Mouse (Mus musculus) midbrain, embryonic 11.5 days (tissue): ENCODE data around the gene Lrrtm3. TPM values are rescaled to one million over a fixed set of nuclear protein-coding genes. Genes with fewer than 3 reads are reported as not detected.

Experiments
- ATAC-seq: fragments of 200-750 bp; cut with Nextera tagmentation; 2 replicates; pipeline ENCODE4 v1.8.0; 2017; ENCODE audit warnings: moderate TSS enrichment, moderate library complexity; ENCODE audit not compliant: low FRiP score
- DNase-seq: peaks from one replicate; pipeline ENCODE4 v3.0.0; 2015; ENCODE audit warnings: low spot score; ENCODE audit errors: missing footprints
- H3K27ac ChIP-seq: fragments of 300-500 bp; sonication (generic); 2 replicates; pipeline ENCODE4 v1.5.1; 2014; ENCODE audit warnings: low read depth, low read length
- H3K27me3 ChIP-seq: fragments of 300-500 bp; sonication (generic); 2 replicates; pipeline ENCODE4 v1.6.1; 2014; ENCODE audit warnings: mild to moderate bottlenecking, low read length, moderate library complexity, mixed read lengths; ENCODE audit not compliant: control insufficient read depth, insufficient read depth
- H3K36me3 ChIP-seq: fragments of 300-500 bp; sonication (generic); 2 replicates; pipeline ENCODE4 v1.6.1; 2014; ENCODE audit warnings: mild to moderate bottlenecking, low read length, moderate library complexity, mixed read lengths; ENCODE audit not compliant: control insufficient read depth, insufficient read depth
- H3K4me1 ChIP-seq: fragments of 300-500 bp; sonication (generic); 2 replicates; pipeline ENCODE4 v1.6.1; 2014; ENCODE audit warnings: low read length; ENCODE audit not compliant: control insufficient read depth, insufficient read depth
- H3K4me2 ChIP-seq: fragments of 300-500 bp; sonication (generic); 2 replicates; pipeline ENCODE4 v1.6.1; 2014; ENCODE audit warnings: mild to moderate bottlenecking, moderate library complexity
- H3K4me3 ChIP-seq: fragments of 300-500 bp; sonication (generic); 2 replicates; pipeline ENCODE4 v1.5.1; 2014; ENCODE audit warnings: low read depth, low read length
- H3K9ac ChIP-seq: fragments of 300-500 bp; sonication (generic); 2 replicates; pipeline ENCODE4 v1.6.1; 2014; ENCODE audit warnings: low read length
- H3K9me3 ChIP-seq: fragments of 300-500 bp; sonication (generic); 2 replicates; pipeline ENCODE4 v1.6.1; 2016; ENCODE audit warnings: low read length; ENCODE audit not compliant: control insufficient read depth
- WGBS: fragments of 180-500 bp; shearing (Covaris S2); extraction: QIAGEN DNeasy Blood & Tissue Kit; methylation state at CpG from one replicate; pipeline ENCODE4 v1.1.7; 2014; 5-methylcytosine and 5-hydroxymethylcytosine counted together
- polyA plus RNA-seq: library from polyadenylated mRNA; unstranded; fragments of >200 nt; fragmentation: Nextera tagmentation; extraction: Ambion mirVana; gene quantifications from 2 replicates; pipeline ENCODE4 v1.2.1, GENCODE M21; 2014

Gene Lrrtm3
- polyA plus RNA-seq, 1 experiment from 2014 or later, result 2.6 TPM

- H3K4me2 ChIP-seq, result no peak overlapping the region
- no peak for DNase-seq
- no peak for ATAC-seq
Measured at GRCm38 (mm10) chr10:64075944-64076343, 14.1 kb downstream of the Lrrtm3 start.

GRCm38 (mm10) chr10:64063704-64064103, 26.4 kb downstream of the Lrrtm3 start:
- 94% methylated on average over 9 of the region's 9 CpGs for WGBS
- Histone ChIP-seq H3K4me1 (no peaks in the 10 kb centered on the region), H3K9me3 (no peaks in the 10 kb centered on the region), H3K36me3 (no peaks in the 10 kb centered on the region), H3K27ac (no peak overlapping the region), H3K9ac (no peak overlapping the region), H3K4me3 (no peak overlapping the region), H3K4me2 (no peak overlapping the region), H3K27me3 (no peaks in the 10 kb centered on the region)
- DNase-seq (no peak), ATAC-seq (no peak)

More at GRCm38 (mm10) chr10:64075944-64076343, 14.1 kb downstream of the Lrrtm3 start:
- no peaks in the 10 kb centered on the region for H3K36me3 ChIP-seq
- H3K27me3 ChIP-seq, result no peaks in the 10 kb centered on the region
- no peak overlapping the region for H3K9ac ChIP-seq
- no peak overlapping the region for H3K27ac ChIP-seq
- 37% methylated on average over 5 of the region's 5 CpGs for WGBS
- H3K4me1 ChIP-seq, result 0 out of 2 replicates have a peak, but pooled peaks cover 3% of the 10 kb centered on the region
- no peaks in the 10 kb centered on the region for H3K9me3 ChIP-seq
- no peak overlapping the region for H3K4me3 ChIP-seq

DNA sequence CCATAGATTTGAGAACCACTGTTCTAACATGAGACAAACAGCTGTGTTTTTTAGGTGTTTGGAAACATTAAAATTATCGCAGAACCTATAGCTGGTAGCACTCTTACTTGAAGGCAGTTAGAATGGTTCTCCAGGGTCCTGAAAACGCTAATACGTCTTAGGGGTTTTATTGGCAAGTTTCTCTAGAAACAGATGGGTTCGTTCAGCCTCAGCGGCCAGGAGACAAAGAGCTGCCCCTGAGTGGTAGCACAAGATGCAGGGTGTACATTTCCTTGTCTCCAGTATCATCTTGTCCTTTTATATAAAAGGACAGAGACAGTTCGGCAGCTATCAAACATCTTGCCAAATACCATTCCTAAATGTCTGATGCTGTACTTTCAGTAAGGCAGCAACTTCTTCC, 40.1 kb downstream of the Lrrtm3 start:
- H3K4me2 ChIP-seq, result no peak overlapping the region
- 81% methylated on average over 6 of the region's 6 CpGs for WGBS
- no peak overlapping the region for H3K4me3 ChIP-seq
- no peaks in the 10 kb centered on the region for H3K36me3 ChIP-seq
- H3K9ac ChIP-seq, result no peak overlapping the region
- no peaks in the 10 kb centered on the region for H3K4me1 ChIP-seq
- H3K27ac ChIP-seq, result no peak overlapping the region
- no peaks in the 10 kb centered on the region for H3K27me3 ChIP-seq
- no peak for ATAC-seq
- H3K9me3 ChIP-seq, result no peaks in the 10 kb centered on the region
- DNase-seq, result no peak

- H3K36me3 ChIP-seq, result no peaks in the 10 kb centered on the region
- no peak overlapping the region for H3K27ac ChIP-seq
- H3K9me3 ChIP-seq, result no peaks in the 10 kb centered on the region
- H3K9ac ChIP-seq, result no peak overlapping the region
- DNase-seq (no peak), ATAC-seq (no peak)
- no peaks in the 10 kb centered on the region for H3K4me1 ChIP-seq
- H3K4me3 ChIP-seq, result no peak overlapping the region
- H3K27me3 ChIP-seq, result no peaks in the 10 kb centered on the region
- no peak overlapping the region for H3K4me2 ChIP-seq
- WGBS, result 94% methylated on average over 6 of the region's 6 CpGs
Measured at GRCm38 (mm10) chr10:64049151-64049550, 40.9 kb downstream of the Lrrtm3 start.

DNA sequence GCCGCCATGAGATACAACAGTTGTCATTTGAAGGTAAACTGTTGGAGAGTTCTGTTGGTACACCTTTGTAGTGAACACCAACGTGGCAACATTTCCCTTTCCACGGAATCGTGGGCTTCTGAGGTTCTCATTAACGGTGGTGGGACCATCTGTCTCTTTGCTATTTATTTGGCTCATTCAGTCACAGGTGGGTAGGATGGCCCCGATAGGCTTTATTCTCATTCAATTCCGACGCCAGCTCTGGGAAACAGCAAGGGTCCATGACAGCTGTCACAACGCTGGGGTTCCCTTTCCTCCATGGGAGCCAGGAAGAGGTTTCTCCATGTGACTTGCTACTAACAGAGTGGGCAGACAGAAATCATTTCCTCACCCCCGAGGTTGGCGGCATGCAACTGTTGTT, 48.2 kb downstream of the Lrrtm3 start:
- Histone ChIP-seq H3K27me3 (no peaks in the 10 kb centered on the region), H3K27ac (no peak overlapping the region), H3K4me1 (no peaks in the 10 kb centered on the region), H3K36me3 (no peaks in the 10 kb centered on the region), H3K9ac (no peak overlapping the region), H3K4me2 (no peak overlapping the region), H3K4me3 (no peak overlapping the region), H3K9me3 (no peaks in the 10 kb centered on the region)
- no peak for DNase-seq
- ATAC-seq, result no peak
- 92% methylated on average over 11 of the region's 11 CpGs for WGBS

- Histone ChIP-seq H3K4me2 (no peak overlapping the region), H3K36me3 (no peaks in the 10 kb centered on the region), H3K9ac (no peak overlapping the region), H3K4me3 (no peak overlapping the region), H3K27ac (no peak overlapping the region), H3K27me3 (no peaks in the 10 kb centered on the region), H3K4me1 (no peaks in the 10 kb centered on the region), H3K9me3 (no peaks in the 10 kb centered on the region)
- DNase-seq, result no peak
- WGBS, result 91% methylated on average over 7 of the region's 7 CpGs
- no peak for ATAC-seq
Measured at GRCm38 (mm10) chr10:64041218-64041617, 48.9 kb downstream of the Lrrtm3 start.

DNA sequence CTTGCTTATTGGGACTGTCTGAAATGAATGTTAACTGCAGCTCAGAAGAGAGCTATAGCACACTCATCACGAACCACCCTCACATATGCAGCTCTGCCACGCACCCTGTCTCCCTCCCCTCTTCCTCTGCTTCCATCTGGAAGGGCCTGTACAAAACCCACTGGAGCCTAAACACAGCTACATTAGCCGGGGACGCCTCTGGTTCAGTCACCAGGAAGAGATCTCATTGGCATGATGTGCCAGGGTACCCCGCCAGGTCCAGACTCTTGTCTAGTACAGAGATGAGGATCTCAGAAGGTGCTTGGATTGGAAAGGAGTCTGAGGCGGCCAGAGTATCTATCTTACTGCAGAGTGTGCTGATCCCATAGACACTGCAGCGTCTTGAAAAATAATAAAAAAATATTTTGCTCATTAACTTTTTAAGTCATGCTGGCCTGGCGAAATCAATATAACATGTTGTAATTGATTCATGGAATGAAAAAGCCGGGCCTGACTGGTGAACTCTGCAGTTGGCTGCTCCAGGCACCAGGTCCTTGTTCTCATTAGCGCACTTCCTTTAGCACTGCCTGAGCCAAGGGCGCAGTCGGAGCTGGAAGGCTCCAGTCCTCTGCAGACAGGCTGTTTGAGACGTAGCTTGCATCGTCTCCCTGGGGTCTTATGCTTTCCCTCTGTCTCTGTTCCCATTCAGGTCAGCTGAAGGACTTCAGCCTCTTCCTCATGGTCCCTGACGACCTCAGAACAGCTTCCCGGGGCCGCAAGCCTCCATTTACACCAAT, 50.1 kb downstream of the Lrrtm3 start:
- WGBS, result 83% methylated on average over 17 of the region's 17 CpGs

DNA sequence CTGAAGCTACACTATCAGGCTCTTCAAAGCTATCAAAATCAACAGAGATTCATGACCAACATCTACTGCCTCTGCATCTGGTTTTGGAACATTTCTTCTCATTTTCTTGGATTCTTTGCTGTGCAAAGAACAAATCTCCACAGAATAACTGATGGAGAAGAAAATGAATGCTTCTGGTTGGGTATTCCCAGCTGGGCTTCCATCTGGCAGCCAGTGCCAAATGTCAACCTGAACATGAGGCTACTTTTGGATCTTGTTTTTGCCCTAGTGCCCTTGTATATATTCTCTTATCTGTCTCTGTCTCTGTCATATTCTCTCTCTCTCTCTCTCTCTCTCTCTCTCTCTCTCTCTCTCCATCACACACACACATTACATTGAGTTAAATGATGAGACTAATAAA, 59.2 kb downstream of the Lrrtm3 start:
- no peaks in the 10 kb centered on the region for H3K36me3 ChIP-seq
- no peaks in the 10 kb centered on the region for H3K9me3 ChIP-seq
- H3K4me2 ChIP-seq, result no peak overlapping the region
- no peak overlapping the region for H3K4me3 ChIP-seq
- H3K27me3 ChIP-seq, result no peaks in the 10 kb centered on the region
- DNase-seq, result no peak
- H3K9ac ChIP-seq, result no peak overlapping the region
- no peak for ATAC-seq
- no peak overlapping the region for H3K27ac ChIP-seq
- H3K4me1 ChIP-seq, result no peaks in the 10 kb centered on the region

More for the DNA sequence above, 50.1 kb downstream of the Lrrtm3 start:
- H3K4me2 ChIP-seq, result no peak overlapping the region
- H3K27me3 ChIP-seq, result no peaks in the 10 kb centered on the region
- DNase-seq (no peak), ATAC-seq (no peak)
- H3K9ac ChIP-seq, result no peak overlapping the region
- no peaks in the 10 kb centered on the region for H3K9me3 ChIP-seq
- no peak overlapping the region for H3K27ac ChIP-seq
- H3K4me3 ChIP-seq, result no peak overlapping the region
- no peaks in the 10 kb centered on the region for H3K36me3 ChIP-seq
- H3K4me1 ChIP-seq, result no peaks in the 10 kb centered on the region

DNA sequence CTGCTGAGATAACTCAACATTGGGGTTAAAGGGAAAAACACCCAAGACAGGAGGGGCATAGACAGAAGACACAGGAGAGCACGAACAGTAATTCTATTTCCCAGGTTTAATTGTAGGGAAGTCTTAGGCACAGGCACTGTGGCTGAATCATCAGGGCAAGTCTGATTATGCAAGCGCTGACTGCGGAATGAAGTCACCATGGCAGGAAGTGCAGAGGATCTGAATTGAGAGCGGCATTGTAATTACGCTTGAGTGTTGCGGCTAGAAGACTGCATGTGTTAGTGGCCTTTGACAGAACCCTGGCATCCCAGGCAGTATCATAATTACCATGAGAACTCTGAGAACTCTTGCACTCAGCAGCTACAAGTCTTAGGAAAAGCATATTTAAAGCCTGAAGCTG, 66.7 kb downstream of the Lrrtm3 start:
- Histone ChIP-seq H3K9me3 (no peaks in the 10 kb centered on the region), H3K4me1 (no peaks in the 10 kb centered on the region), H3K4me2 (no peak overlapping the region), H3K27ac (no peak overlapping the region), H3K36me3 (no peaks in the 10 kb centered on the region), H3K4me3 (no peak overlapping the region), H3K9ac (no peak overlapping the region), H3K27me3 (no peaks in the 10 kb centered on the region)
- ATAC-seq, result no peak
- WGBS, result 74% methylated on average over 6 of the region's 6 CpGs
- DNase-seq, result no peak
